Mouse (Mus musculus): ENCODE results near the gene Nudc.
"Not testable (repeated sequence)": the region's sequence is repeated elsewhere in the genome, so short reads cannot be mapped to it uniquely, and the experiment has no call there.

Nudc gene

GRCm38 (mm10) chr4:133536652-133537051, 9.1 kb downstream of the Nudc start:
- in situ Hi-C loops (cut with MboI; ENCODE audit: low sequenced_read_pairs) = no loop called here

GRCm38 (mm10) chr4:133536081-133536480, 9.7 kb downstream of the Nudc start:
- in situ Hi-C loops (cut with MboI; ENCODE audit: low sequenced_read_pairs) = no loop called here

GRCm38 (mm10) chr4:133532777-133533176, 13.0 kb downstream of the Nudc start:
- in situ Hi-C loops (cut with MboI; ENCODE audit: low sequenced_read_pairs) = no loop called here

- in situ Hi-C loops (cut with MboI; ENCODE audit: low sequenced_read_pairs) = no loop called here
Observed at GRCm38 (mm10) chr4:133527788-133528187, 18.0 kb downstream of the Nudc start.

GRCm38 (mm10) chr4:133521502-133521901, 24.3 kb downstream of the Nudc start:
- in situ Hi-C loops (cut with MboI; ENCODE audit: low sequenced_read_pairs) = no loop called here

- in situ Hi-C loops (cut with MboI; ENCODE audit: low sequenced_read_pairs) = no loop called here
Observed at GRCm38 (mm10) chr4:133519369-133519665, 26.5 kb downstream of the Nudc start.

GRCm38 (mm10) chr4:133518601-133519368, 27.0 kb downstream of the Nudc start, which contains the start of gene Kdf1:
TSS of gene Kdf1 (plus strand) at chr4:133518963.
- in situ Hi-C loops (cut with MboI; ENCODE audit: low sequenced_read_pairs) = no loop called here

GRCm38 (mm10) chr4:133512972-133513371, 32.8 kb downstream of the Nudc start:
- in situ Hi-C loops (cut with MboI; ENCODE audit: low sequenced_read_pairs) = no loop called here

GRCm38 (mm10) chr4:133512511-133512910, 33.3 kb downstream of the Nudc start:
- in situ Hi-C loops (cut with MboI; ENCODE audit: low sequenced_read_pairs) = not testable (repeated sequence)

- in situ Hi-C loops (cut with MboI; ENCODE audit: low sequenced_read_pairs) = no loop called here
Observed at GRCm38 (mm10) chr4:133511050-133511449, 34.7 kb downstream of the Nudc start.

- in situ Hi-C loops (cut with MboI; ENCODE audit: low sequenced_read_pairs) = no loop called here
Observed at GRCm38 (mm10) chr4:133508990-133509389, 36.8 kb downstream of the Nudc start.

- in situ Hi-C loops (cut with MboI; ENCODE audit: low sequenced_read_pairs) = no loop called here
Observed at GRCm38 (mm10) chr4:133506573-133506972, 39.2 kb downstream of the Nudc start.

GRCm38 (mm10) chr4:133504755-133505485, 40.9 kb downstream of the Nudc start:
- in situ Hi-C loops (cut with MboI; ENCODE audit: low sequenced_read_pairs) = no loop called here

- in situ Hi-C loops (cut with MboI; ENCODE audit: low sequenced_read_pairs) = no loop called here
Observed at GRCm38 (mm10) chr4:133504300-133504699, 41.5 kb downstream of the Nudc start.

GRCm38 (mm10) chr4:133501514-133501913, 44.3 kb downstream of the Nudc start:
- in situ Hi-C loops (cut with MboI; ENCODE audit: low sequenced_read_pairs) = no loop called here

GRCm38 (mm10) chr4:133498160-133498724, 47.6 kb downstream of the Nudc start, which contains the start of gene Trnp1:
TSS of gene Trnp1 (minus strand) at chr4:133498550.
- in situ Hi-C loops (cut with MboI; ENCODE audit: low sequenced_read_pairs) = no loop called here

GRCm38 (mm10) chr4:133497461-133498159, 48.2 kb downstream of the Nudc start:
- in situ Hi-C loops (cut with MboI; ENCODE audit: low sequenced_read_pairs) = no loop called here

- in situ Hi-C loops (cut with MboI; ENCODE audit: low sequenced_read_pairs) = no loop called here
Observed at GRCm38 (mm10) chr4:133496738-133497445, 48.9 kb downstream of the Nudc start.

- in situ Hi-C loops (cut with MboI; ENCODE audit: low sequenced_read_pairs) = no loop called here
Observed at GRCm38 (mm10) chr4:133495711-133496110, 50.1 kb downstream of the Nudc start.

- in situ Hi-C loops (cut with MboI; ENCODE audit: low sequenced_read_pairs) = no loop called here
Observed at GRCm38 (mm10) chr4:133494867-133495266, 50.9 kb downstream of the Nudc start.

GRCm38 (mm10) chr4:133494432-133494831, 51.4 kb downstream of the Nudc start:
- in situ Hi-C loops (cut with MboI; ENCODE audit: low sequenced_read_pairs) = no loop called here

Data from CH12F3 (cell line).